In genomic region chr2:152693233-152693632, GRCm38 (mm10) we compare ENCODE assay signal across 8 mouse cellular contexts. TPM values are rescaled to one million over a fixed set of nuclear protein-coding genes. Genes with fewer than 3 reads are reported as not detected.
A peak's percentile ranks its signal among the peaks of the same experiment; 100 is the strongest.
DNase-seq lines count a peak whose midpoint lies in the region.

No protein-coding gene starts in this region.

- peaks cover 12% of the 10 kb centered on the region for H3K4me1 ChIP-seq in brown adipose tissue, adult 24 weeks (ENCODE audit: control insufficient read depth, insufficient read depth, insufficient read length, low read length)
- H3K4me1 ChIP-seq in erythroblast, embryonic 14.5 days (ENCODE audit: control insufficient read depth): peaks cover 24% of the 10 kb centered on the region

- H3K36me3 ChIP-seq in erythroblast, embryonic 14.5 days (ENCODE audit: control insufficient read depth): peaks cover 78% of the 10 kb centered on the region

- intact Hi-C loops in heart, postnatal 14 days (cut with DNase I): no loop called here

- H3K27me3 ChIP-seq in erythroblast, embryonic 14.5 days (ENCODE audit: control insufficient read depth): no peaks in the 10 kb centered on the region

- DNase-seq in adrenal gland, adult 18-20 months (ENCODE audit: low spot score in 2 of 2): peak; percentile 68
- no peak for DNase-seq in adrenal gland, adult 8-10 months
- peak; percentile 75 to 76 for DNase-seq in heart, postnatal 14 days
- DNase-seq in layer of hippocampus, postnatal 14 days (ENCODE audit: low spot score in 2 of 2): peak; percentile 71 to 73
- DNase-seq in lung, postnatal 25 days (ENCODE audit: low spot score): peak; percentile 62
- peak; percentile 89 for DNase-seq in retina, postnatal 1 day

- H3K9me3 ChIP-seq in erythroblast, embryonic 14.5 days (ENCODE audit: control insufficient read depth, low read length): no peaks in the 10 kb centered on the region

- peak overlapping the region; percentile 92 for H3K27ac ChIP-seq in brown adipose tissue, adult 24 weeks (replicated peaks; ENCODE audit: low read depth, low read length)

- 0 out of 2 replicates have a peak overlapping the region, but pooled peaks have one; percentile 9 for H3K4me3 ChIP-seq in brown adipose tissue, adult 24 weeks (ENCODE audit: insufficient read depth, low read depth, low read length)
- H3K4me3 ChIP-seq in erythroblast, embryonic 14.5 days (replicated peaks): peak overlapping the region; percentile 23

RNA-seq across cellular contexts. Expression of gene Mcts2, which starts 6.4 kb away (rescaled TPM):
- total RNA-seq in adrenal gland, adult 18-20 months (2021): 10 to 100 TPM; 23.5 to 25.8 TPM
- 10 to 100 TPM; 28.1 to 32.3 (median 29.7) TPM for total RNA-seq in adrenal gland, adult 8-10 months (2022)
- 42.0 and 42.5 TPM in 2 replicates for polyA plus RNA-seq in brown adipose tissue, adult 24 weeks (2012; ENCODE audit: insufficient read depth, insufficient read length, missing spikeins)
- polyA plus RNA-seq in erythroblast, embryonic 14.5 days (2012): 0.19 and 0.30 TPM in 2 replicates
- total RNA-seq in heart, postnatal 14 days (2021): 10 to 100 TPM; 17.4 to 18.7 TPM
- 10 to 100 TPM; 25.4 to 25.7 TPM for total RNA-seq in layer of hippocampus, postnatal 14 days (2021)

RNA-seq across cellular contexts. Expression of gene H13, which starts 24.0 kb away (rescaled TPM):
- 100 to 1,000 TPM; 151 to 170 TPM for total RNA-seq in adrenal gland, adult 18-20 months (2021)
- 100 to 1,000 TPM; 162 to 222 (median 201) TPM for total RNA-seq in adrenal gland, adult 8-10 months (2022)
- polyA plus RNA-seq in brown adipose tissue, adult 24 weeks (2012; ENCODE audit: insufficient read depth, insufficient read length, missing spikeins): 54.9 and 59.2 TPM in 2 replicates
- 2.1 and 2.4 TPM in 2 replicates for polyA plus RNA-seq in erythroblast, embryonic 14.5 days (2012)
- total RNA-seq in heart, postnatal 14 days (2021): 10 to 100 TPM; 38.7 to 42.4 TPM
- total RNA-seq in layer of hippocampus, postnatal 14 days (2021): 10 to 100 TPM; 84.9 to 86.7 TPM

RNA-seq across cellular contexts. Expression of gene Id1, which starts 42.8 kb away (rescaled TPM):
- 10 to 100 TPM; 51.8 to 93.4 TPM for total RNA-seq in adrenal gland, adult 18-20 months (2021)
- 10 to 100 TPM; 38.9 to 74.3 (median 55.1) TPM for total RNA-seq in adrenal gland, adult 8-10 months (2022)
- 48.0 and 59.8 TPM in 2 replicates for polyA plus RNA-seq in brown adipose tissue, adult 24 weeks (2012; ENCODE audit: insufficient read depth, insufficient read length, missing spikeins)
- 0.75 and 1.2 TPM in 2 replicates for polyA plus RNA-seq in erythroblast, embryonic 14.5 days (2012)
- total RNA-seq in heart, postnatal 14 days (2021): 10 to 100 TPM; 82.1 to 85.3 TPM
- 10 to 100 TPM; 32.9 to 35.8 TPM for total RNA-seq in layer of hippocampus, postnatal 14 days (2021)
